Mouse (Mus musculus): ENCODE measurements around the gene Dock10.

Gene Dock10

DNA sequence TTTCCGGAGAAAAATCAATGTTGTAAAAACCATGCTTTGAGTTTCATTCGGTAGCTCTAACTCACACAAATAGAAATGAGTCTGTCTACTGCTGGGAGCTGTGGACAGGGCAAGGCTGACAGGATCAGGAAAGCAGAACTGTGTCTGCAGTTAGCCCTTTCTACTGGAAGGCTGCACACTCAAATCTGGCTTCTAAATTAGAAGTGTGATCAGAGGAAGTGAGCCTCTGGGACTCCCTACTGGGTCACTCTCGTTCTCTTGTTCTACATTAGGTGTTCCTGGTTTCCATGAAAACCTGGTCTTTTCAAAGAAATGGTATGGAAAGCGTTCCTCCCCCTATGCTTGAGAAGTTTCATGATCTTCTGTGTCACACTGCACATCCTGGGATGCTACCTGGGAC is 103.1 kb downstream of the Dock10 start:
- no peak for DNase-seq

DNA sequence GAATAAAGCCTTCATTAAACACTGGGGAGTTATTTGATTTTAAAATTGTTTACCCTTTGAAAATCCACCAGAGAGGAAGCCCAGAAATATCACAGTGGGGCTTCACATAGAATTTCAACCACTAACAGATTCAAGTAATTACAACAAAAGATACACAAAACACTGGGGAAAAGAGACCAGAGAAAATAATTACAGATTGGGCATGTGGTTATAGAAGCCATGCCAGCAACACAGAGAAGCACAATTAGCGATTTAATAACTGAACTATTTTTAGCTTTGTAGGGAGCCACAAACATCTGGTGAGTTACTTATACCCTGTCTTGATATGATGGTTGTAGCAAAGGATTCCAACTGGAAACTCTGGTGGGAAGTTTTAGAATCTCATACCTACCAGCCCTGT is 104.2 kb downstream of the Dock10 start:
- no peak for DNase-seq

DNA sequence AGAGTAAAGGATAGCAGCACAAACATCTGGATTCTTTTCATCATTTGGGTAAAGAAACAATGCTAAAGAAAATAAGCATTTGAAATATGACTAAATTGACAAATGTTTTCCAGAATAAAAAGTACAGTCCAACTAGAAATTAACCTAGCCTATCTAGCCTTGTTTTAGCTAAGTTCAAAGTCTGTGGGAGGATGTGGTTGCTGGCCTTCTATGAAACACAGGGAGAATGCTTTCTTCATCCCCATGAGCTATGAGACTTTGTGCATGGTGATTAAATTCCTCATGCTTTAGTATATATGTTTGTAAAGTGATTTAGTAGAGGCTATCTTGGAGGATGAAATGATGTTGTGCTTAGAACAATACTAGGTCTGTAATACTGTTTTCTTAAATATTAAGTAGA is 105.5 kb downstream of the Dock10 start:
- no peak for DNase-seq

DNA sequence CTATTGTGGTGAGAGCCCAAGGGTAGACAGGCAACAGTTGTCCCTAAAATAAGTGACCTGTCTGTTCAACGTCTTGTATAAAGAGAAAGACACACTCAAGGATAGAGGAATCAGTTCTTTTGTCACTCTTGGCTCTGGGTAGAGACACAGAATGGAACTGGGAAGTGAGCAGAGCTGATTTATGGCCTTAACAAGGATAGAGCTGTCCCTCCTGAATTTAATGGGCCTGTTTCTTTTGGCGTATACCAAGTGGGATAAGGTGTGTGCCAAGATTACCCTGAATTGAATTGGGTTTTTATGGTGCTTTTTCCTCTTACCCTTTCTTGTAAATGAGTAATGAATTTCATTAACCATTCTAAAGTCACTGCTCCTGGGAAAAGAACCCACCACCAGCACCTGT is 106.2 kb downstream of the Dock10 start:
- DNase-seq, result no peak

DNA sequence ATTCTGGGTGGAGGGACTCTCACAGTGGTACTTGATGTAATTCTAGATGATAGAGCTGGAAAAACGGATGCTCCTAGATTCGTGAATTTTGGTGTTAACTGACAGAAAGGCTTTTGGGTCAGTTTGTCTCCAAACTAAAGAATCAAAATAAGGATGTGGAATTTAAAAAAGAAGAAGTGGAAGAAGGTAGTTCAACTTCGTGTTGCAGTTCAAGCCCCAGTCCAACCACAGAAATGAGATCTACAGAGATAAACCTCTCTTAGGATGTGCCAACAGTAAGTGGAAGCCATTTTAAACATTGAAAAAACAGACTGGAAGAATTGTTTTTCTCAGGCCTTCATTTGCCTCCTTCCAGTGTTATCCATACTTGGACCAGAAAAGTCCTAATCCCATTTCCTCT is 111.7 kb downstream of the Dock10 start:
- no peak for DNase-seq

DNA sequence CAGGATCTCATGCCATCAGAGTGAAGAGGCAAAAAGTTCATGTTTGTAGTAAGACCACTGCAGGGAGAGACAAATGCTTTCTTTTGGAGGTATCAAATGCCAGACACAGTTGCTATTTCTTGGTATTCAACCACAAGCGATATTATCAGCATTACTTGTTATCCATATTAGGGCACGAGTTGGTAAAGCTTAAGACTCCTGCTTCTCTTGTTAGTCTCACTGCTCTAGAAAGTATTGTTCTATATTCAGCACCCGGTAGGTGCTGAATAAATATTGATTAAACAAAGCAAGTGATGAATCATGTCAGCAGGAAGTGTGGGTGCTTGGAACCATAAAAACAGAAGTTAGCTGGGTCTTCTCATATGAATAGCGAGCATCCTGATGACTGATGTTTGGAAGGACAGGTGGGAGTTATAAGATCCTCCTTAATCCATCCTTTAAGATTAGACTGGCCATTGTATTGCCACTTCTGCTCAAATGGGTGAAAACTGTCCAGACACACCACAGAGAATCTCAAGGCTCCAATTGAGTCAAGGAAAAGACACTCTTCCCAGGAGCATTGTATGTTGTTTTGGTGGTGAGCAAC is 114.4 kb downstream of the Dock10 start:
- no peak for DNase-seq

DNA sequence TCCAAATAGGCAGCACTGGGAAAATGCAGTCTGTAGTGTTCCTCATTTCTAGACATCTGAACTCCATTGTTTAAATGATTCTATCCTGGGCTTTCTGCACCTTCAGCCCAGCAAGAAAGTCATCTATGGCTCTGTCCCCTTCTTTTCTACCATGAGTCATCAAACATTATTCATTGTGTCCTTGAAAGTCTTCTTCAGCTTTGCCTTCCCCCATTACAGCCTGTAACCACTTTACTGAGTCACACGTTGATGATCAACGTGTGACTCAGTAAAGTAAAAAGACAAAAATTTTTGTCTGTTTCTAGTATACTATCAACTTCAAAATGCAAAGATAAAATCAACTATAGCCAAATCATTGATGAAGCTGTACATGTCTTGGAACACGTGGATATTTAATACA is 116.5 kb downstream of the Dock10 start:
- DNase-seq, result no peak

DNA sequence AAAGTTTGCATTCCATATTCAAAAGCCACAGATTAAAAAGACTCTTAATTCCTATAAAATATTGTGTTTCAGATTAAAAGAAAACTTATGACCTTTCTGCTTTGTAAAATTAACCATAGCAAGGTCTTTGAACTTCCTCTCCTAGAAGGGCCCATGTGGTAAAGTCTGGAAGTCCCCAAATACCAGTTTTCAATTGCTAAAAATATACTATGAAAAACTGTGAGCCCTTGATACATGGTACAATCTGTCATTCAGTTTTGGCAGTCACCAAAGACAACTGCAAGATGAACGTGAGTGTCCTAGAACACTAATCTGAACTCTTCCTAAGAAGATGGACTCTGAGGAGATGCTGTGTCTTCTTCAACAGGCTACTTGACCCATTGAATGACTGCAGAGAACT is 117.0 kb downstream of the Dock10 start:
- DNase-seq, result no peak

DNA sequence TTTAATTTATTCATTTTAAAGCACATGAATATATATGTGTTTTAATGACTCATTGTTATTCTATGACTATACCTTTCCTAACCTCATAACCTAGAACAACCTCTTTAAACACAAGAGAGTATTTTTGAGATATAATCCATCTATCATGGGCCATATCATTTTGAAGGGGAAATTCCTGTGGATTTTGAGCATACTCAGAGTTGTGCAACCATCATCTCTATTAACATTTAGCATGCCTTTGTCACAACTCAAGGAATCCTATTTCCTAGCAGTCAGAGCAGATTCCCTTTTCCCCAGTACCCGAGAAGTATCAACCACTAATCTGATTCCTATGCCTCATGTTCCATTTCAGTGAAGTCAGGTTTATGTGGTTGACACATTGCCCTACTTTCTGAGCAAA is 118.8 kb downstream of the Dock10 start:
- DNase-seq, result no peak

DNA sequence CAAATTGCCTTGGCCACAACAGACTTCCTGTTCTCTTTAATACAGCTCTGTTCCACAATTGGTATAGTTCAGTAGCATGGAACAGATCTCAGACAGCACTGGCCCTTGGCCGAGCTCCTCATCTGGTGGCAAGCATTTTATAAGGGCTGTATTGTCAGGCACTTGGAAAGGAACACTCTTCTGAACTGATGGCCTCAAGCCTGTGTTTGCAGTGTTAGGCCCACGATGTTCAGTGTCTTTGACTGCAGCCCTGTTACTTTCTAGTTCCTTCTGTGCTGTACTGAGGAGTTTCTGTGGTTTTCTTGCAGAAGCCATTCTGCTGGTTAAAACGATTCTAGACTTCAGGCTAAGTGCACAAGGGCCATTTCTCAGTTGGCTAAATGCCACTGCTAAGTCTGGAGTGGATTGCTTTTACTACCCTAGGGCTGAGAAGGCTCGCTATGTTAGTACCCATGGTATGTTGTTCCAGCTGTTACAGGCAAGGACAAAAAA is 121.1 kb downstream of the Dock10 start:
- DNase-seq, result peak; percentile 31

DNA sequence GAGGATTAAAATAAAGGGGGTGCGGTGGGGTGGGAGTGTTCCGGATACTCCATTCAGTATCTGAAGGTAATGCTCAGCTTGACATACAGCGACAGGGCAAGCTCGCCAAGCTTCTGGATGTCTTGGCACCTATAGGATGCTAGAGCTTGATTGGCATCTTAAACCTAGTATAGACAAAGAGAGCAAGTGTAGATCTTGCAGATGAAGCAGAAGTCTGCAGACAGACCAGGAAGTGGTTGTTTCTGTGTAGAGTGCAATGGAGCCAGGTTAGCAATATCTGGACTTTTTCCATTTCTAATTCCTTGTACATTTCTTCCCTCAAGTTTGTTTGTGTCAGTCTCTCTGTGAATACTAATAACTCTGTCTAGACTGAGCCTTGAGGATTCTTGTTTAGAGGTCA is 122.5 kb downstream of the Dock10 start:
- DNase-seq, result no peak

DNA sequence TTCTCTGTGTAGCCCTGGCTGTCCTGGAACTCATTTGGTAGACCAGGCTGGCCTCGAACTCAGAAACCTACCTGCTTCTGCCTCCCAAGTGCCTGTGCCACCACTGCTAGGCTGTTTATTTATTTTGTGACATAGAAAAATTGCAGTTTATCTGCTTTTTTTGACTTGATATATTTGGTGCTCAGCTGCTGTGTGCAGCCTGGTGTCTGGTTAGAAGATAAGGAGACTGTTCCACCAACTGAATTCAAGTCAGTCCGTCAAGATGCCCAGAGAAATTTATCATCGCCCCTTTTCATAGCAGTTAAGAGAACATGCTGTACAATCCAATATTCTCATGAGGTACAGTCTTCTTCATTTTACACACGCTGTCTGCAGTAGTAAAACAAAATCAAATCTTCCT is 124.8 kb downstream of the Dock10 start:
- DNase-seq, result no peak

DNA sequence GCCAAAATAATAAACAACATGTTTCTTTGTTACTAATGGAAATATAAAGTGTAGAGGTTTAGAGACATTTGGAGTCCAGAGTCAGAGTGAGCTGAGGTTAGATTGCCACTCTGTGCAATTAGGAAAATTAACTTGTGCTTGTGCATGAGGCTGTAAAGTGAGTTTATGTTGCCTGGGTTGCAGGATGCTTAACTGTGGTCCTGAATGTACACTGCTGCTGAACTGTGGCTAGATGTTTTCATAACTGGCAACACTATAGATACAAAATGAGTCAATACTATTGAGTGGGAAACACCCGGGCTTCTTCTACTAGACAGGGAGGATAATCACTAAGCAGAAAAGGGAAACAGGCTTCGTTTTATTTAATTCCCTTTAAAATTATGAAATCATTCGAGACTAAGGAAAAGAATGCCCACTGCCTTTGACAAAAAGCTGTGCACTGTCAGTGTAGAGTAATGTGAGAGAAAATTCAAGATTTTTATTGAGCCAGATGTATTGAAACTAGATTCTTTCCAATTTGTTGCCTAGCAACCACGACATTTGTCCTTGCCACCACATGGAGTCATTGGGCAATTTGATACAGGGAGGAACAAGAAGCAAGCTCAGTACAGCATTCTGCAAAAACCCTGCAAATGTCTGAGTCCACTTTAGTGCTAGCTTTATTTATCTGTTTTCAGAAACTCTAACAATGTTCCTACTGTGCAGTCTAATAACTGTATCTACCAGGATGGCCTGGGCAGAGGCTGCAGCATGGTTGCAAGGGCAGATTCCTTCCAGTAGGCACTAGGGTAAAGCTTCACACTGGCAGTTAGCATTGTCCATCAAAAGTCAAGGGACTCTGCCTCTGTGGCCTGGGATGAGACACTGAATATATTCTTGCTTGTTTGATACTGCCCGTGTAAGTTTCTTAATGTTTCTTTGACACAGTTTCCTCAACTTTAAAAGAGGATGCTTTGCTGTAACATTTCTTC is 127.9 kb downstream of the Dock10 start:
- DNase-seq, result no peak

DNA sequence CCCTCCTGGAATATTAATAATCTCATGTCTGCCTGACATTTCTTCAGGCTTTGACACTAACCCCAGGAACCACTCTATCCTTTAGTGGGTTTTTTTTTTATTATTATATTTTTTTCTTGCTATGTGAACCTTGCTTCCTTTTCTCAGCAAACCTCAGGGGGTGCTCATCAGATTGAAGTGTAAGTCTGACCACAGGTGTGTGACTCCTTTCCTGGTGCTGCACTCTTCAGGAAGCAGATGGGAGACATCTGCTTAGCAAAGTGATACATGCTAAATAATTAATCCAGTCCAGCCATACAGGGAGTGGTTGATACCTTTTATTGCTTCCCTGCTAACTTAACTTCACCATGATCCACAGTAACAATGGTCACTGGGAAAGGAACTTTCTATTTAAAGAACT is 130.3 kb downstream of the Dock10 start:
- DNase-seq, result no peak

DNA sequence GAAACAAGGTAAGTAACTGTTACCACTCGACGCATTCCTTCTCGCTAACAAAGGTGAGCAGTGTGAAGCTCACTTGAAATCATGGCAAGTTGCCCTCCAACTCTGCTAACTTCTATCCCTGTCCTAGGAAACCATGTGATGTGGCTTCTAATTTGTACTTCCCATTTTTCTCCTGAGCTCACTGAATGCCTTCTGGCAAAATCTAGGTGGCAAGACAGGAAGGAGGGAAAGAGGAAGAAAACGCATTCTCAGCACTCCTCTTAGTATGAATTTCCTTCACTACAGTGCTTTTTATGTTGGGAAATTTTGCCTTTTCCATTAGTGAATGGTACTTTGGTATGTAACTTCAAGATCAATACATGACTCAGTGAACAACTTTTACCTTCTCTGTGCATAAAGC is 131.5 kb downstream of the Dock10 start:
- no peak for DNase-seq

DNA sequence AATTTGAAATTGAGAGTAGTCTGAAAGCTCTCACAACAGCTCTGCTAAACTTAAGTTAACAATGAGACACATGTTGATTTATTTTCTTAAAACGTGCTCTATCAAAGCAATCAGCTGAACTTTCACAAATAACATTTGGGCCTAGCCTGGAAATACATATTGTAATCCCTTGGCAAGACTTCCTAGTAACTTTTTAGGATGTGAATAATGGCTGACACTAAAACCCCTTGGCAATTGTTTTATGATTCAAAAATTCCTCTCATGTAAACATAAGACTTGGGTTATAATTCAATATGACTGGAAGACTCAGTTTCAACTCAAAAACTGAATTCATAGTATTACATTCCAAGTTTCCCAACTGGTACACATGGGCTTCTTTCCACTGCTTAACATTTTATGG is 133.0 kb downstream of the Dock10 start:
- no peak for DNase-seq

DNA sequence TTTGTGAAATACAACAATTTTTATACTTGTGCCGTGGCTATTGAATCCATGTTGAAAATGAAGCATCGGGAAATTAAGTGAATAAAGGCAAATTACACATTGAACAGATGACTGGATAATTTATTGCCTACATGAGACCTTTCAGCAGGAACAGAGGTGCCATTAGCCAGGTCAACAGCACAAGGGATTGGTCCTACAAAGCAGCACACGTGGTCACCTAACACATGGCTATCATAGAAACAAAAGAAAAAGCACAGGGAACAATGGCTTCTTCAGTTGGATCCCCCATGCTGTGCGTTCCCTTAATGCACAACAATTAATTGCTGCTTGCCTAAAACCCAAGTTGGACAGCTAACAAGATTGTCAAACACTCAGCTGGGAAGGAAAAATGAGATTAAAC is 133.8 kb downstream of the Dock10 start:
- DNase-seq, result no peak

DNA sequence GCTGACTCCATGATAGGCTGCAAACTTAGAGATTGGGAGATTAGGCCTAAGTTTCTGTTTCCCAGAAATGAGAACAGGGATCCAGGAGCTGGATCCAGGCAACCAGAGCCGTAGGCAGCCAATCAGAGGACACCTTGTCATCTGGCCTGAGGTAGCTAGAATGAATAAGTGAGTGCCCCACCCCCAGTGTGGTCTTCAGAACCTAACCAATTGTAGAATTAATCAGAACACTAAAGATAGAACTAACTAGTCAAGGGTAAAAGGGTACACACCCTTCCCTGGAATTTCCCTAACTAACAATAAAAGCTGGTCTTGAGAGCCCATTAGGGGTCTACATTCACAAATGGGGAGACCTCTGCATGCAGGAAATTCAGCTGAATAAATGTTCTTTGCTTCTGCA is 135.7 kb downstream of the Dock10 start:
- DNase-seq, result no peak

DNA sequence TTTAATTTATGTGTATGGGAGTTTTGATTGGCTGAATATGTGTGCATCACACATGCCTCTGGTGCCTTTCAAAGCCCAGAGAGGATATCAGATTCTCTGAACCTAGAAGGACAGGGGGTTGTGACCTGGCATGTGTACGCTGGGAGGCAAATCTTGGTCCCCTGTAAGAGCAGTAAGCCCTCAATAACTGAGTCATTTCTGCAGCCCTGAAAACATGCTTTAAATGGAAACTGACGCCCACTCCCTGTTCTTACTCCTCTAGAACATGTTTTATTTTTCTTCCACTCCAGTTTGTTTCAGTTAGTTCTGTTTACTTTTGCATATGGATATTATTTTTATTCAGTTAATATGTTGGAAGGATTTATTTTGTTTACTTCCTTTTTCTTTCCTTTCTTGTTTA is 139.2 kb downstream of the Dock10 start:
- no peak for DNase-seq

DNA sequence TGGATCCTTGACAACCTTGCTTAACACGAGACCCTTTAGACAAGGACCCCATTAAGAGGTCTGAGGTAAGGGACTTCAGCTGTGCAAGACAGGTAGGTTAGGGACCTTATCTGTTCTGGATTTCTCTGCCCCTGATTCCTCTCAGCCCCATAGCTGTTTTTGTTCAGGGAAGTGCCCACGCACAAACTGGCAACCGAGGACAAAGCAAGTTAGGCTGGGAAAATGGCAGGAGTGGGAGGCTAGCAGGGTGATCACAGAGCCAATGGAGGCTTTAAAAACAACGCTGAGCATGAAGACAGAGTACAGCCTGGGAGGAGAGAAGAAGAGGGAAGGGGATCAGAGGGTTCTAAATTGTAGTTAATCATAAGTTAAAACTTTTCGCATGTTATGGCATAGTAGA is 141.7 kb downstream of the Dock10 start:
- DNase-seq, result no peak

DNA sequence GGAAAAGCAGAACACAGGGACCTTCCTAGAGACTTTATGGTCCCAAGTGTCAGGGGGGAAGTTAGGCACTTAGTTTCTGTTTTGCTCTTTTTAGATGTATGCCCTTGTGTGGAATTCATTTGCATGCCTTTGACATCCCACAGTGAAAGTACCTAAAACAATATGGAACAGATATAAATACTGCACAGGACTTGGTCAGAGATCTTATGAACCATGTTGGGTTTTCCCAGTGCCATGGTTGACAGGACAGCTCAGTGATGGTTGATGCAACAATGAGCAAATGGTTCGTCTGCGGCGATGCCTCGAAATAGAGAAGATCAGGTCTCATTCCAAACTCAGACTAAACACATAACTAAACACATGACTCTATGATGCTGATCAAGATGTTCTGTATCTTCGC is 143.6 kb downstream of the Dock10 start:
- DNase-seq, result no peak

DNA sequence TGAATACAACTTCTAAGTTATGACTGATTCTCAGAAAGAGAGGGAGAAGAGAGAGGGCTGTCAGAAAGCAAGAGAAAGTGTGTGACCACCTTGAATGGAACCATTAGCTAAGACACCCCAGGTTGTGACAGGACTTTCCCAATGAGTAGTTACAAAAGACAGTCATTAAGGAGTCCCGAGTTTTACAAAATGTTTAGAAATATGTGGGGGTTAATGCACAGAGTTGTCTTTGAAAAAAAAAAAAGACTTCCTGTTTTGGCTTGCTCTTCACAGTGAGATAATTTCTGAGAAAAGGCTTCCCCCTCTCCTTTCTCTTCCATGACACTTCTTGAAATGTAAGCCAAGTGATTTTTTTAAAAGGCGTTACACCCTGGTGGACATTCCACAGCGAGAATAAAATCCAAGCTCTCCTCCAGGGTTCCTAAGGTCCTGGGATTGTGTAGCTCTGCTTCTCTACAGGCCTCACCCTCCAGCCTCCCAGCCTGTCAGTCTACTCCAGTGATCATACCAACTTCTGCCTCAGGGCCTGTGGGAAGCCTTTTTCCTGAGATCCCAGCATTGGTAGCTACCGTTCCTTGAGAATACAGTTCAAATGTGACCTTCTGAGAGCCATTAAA is 144.8 kb downstream of the Dock10 start:
- DNase-seq, result no peak

DNA sequence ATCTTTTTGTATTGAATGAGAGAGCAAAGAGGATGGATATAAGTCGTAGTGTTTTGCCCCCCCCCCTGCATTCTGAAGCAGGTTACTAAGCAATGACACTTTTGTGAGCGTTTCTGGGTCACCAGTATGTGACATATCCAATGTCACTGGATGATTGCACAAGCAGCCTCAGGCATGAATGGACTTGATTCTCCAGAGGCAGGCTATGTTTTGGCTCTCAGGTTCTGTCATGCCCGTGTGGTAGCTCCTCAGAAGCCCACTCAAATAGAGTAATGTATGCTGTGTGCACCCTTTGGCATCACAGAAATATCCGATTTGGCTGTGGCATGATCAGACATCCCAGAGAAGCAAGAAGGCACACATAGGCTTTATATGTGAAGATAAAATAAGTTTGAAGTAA is 150.8 kb downstream of the Dock10 start:
- DNase-seq, result no peak

DNA sequence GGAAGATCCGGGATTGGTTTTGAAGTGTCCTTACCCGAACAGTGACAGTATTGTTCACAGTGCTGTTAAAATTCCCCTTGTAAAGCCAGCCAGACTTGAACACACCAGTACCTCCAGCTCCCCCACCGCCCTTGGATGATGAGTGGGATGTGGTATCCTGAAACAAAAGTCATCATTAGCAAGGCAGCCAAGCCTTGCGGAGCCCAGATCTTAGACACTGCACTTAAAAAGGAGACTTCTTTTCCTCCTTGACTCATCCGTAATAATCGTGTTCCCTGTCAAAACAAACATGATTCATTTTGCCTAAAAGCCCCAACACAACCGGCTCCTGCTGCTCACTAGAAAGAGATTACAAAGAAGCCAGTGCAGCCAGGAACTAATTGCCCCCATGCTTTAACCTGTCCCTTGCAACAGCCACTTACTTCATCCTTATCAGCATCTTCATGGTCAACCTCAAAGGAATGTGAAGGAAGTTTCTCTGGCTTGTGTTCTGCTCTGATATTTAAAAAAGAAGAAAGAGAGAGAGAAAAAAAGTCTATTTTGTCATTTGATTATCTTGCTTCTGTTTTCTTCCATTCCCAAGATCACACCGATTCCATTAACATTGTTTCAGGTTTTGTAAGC is 152.1 kb downstream of the Dock10 start:
- DNase-seq, result no peak

Measured in right cerebral cortex, postnatal 14 days (tissue).